8 mouse cellular contexts compared by ENCODE assay signal in genomic region chr4:102254466-102255294, GRCm38 (mm10).
DNase-seq lines count a peak whose midpoint lies in the region; TF ChIP-seq lines count a peak whose summit lies in the region.

No protein-coding gene starts in this region.

- TF ChIP-seq CTCF in liver, adult 2 months (IDR thresholded peaks at IDR 0.05; ENCODE audit: low read depth, low read length): no peak

- TF ChIP-seq POLR2A in liver, adult 2 months (IDR thresholded peaks at IDR 0.05; ENCODE audit: extremely low read depth, insufficient read depth, low read length): no peak

- H3K9ac ChIP-seq in liver, adult 2 months (ENCODE audit: low read depth, low read length): no peak overlapping the region; the same call in 1 of the 2 replicates

- peak; percentile 8 for DNase-seq in ZHBTc4 (ENCODE audit: low read depth, low spot score)
- DNase-seq in embryo, embryonic 10.5 days (ENCODE audit: low spot score): peak; percentile 79
- DNase-seq in heart, adult 9 months (ENCODE audit: low spot score in 2 of 2): peak; percentile 44 to 52
- DNase-seq in kidney, postnatal 14 days: peak; percentile 13
- DNase-seq in liver, adult 2 months (ENCODE audit: extremely low read depth, low read depth, low spot score): no peak
- DNase-seq in retina, postnatal 1 day: peak; percentile 61
- no peak for DNase-seq in urinary bladder, postnatal 25 days (ENCODE audit: low spot score)
- no peak for DNase-seq in spleen, postnatal 10 days (ENCODE audit: low spot score in 2 of 2)

- no peaks in the 10 kb centered on the region for H3K4me1 ChIP-seq in liver, adult 2 months (ENCODE audit: control insufficient read depth, insufficient read depth, low read length)

- no peaks in the 10 kb centered on the region for H3K79me2 ChIP-seq in liver, adult 2 months (ENCODE audit: control insufficient read depth, insufficient read depth, low read length)

- no peak overlapping the region for H3K27ac ChIP-seq in liver, adult 2 months (replicated peaks; ENCODE audit: insufficient read depth, low read depth, low read length)

- H3K27me3 ChIP-seq in liver, adult 2 months (ENCODE audit: control insufficient read depth, insufficient read depth, low read length): no peaks in the 10 kb centered on the region

- WGBS in liver, adult 2 months: 17% methylated on average over 15 of the region's 15 CpGs

- no peaks in the 10 kb centered on the region for H3K36me3 ChIP-seq in liver, adult 2 months (ENCODE audit: control insufficient read depth, insufficient read depth, low read length)

- H3K4me3 ChIP-seq in liver, adult 2 months (ENCODE audit: insufficient read depth, low read depth, low read length): peak overlapping the region; percentile 27; the same call in 1 of the 2 replicates

Comparison
In these comparisons a context has a peak if more than half of its experiments do, and no peak if none do; other contexts are left out.
1. DNase-seq: peak in ZHBTc4 (single experiment), embryo, embryonic 10.5 days (single experiment), heart, adult 9 months (2 of 2), kidney, postnatal 14 days (single experiment) and retina, postnatal 1 day (single experiment); none in liver, adult 2 months (single experiment), urinary bladder, postnatal 25 days (single experiment) and spleen, postnatal 10 days (0 of 2).